Mouse (Mus musculus) intestine, embryonic 15.5 days (tissue): ENCODE results near the gene Nop16. TPM values are rescaled to one million over a fixed set of nuclear protein-coding genes. Genes with fewer than 3 reads are reported as not detected.
"Not testable (repeated sequence)": the region's sequence is repeated elsewhere in the genome, so short reads cannot be mapped to it uniquely, and the experiment has no call there.

Experiments used
- ATAC-seq: fragments of 200-750 bp; cut with Nextera tagmentation; 2 replicates; pipeline ENCODE4 v1.8.0; 2017; ENCODE audit warnings: moderate TSS enrichment, moderate library complexity
- H3K27ac ChIP-seq: fragments of 300-500 bp; sonication (generic); 2 replicates; pipeline ENCODE4 v1.5.1; 2015; ENCODE audit warnings: mild to moderate bottlenecking, inconsistent platforms
- H3K27me3 ChIP-seq: fragments of 300-500 bp; sonication (generic); replicated peaks from 2 replicates; pipeline ENCODE4 v1.6.1; 2015; ENCODE audit warnings: inconsistent platforms
- H3K36me3 ChIP-seq: fragments of 300-500 bp; sonication (generic); 2 replicates; pipeline ENCODE4 v1.6.1; 2015; ENCODE audit warnings: inconsistent platforms
- H3K4me1 ChIP-seq: fragments of 300-500 bp; sonication (generic); replicated peaks from 2 replicates; pipeline ENCODE4 v1.6.1; 2015; ENCODE audit warnings: inconsistent platforms
- H3K4me2 ChIP-seq: fragments of 300-500 bp; sonication (generic); replicated peaks from 2 replicates; pipeline ENCODE4 v1.6.1; 2015; ENCODE audit warnings: mild to moderate bottlenecking, inconsistent platforms
- H3K4me3 ChIP-seq: fragments of 300-500 bp; sonication (generic); replicated peaks from 2 replicates; pipeline ENCODE4 v1.5.1; 2015; ENCODE audit warnings: inconsistent platforms
- H3K9ac ChIP-seq: fragments of 300-500 bp; sonication (generic); 2 replicates; pipeline ENCODE4 v1.6.1; 2015; ENCODE audit warnings: inconsistent platforms
- H3K9me3 ChIP-seq: fragments of 300-500 bp; sonication (generic); 2 replicates; pipeline ENCODE4 v1.6.1; 2016; ENCODE audit warnings: inconsistent platforms
- WGBS: fragments of 180-500 bp; shearing (Covaris S2); methylation state at CpG from one replicate; pipeline ENCODE4 v1.1.7; 2015; 5-methylcytosine and 5-hydroxymethylcytosine counted together
- polyA plus RNA-seq: library from polyadenylated mRNA; unstranded; fragments of >200 nt; fragmentation: Nextera tagmentation; extraction: Ambion mirVana; gene quantifications from 2 replicates; pipeline ENCODE4 v1.2.1, GENCODE M21; 2015

The Nop16 gene
- 86.1 and 93.9 TPM in 2 replicates for polyA plus RNA-seq

- under 1% methylated on average over 51 of the region's 51 CpGs for WGBS
- no peaks in the 10 kb centered on the region for H3K27me3 ChIP-seq
- peak within 1 kb of the TSS; percentile 92 for H3K9ac ChIP-seq
- peak within 1 kb of the TSS; percentile 91 for H3K4me3 ChIP-seq
- ATAC-seq = peak; percentile 98
- H3K27ac ChIP-seq = peak within 1 kb of the TSS; percentile 87
- peak within 1 kb of the TSS; percentile 78 for H3K4me2 ChIP-seq
- no peaks in the 10 kb centered on the region for H3K9me3 ChIP-seq
- H3K36me3 ChIP-seq = 0 out of 2 replicates have a peak, but pooled peaks cover 8% of the 10 kb centered on the region
- H3K4me1 ChIP-seq = peaks cover 8% of the 10 kb centered on the region
Observed at GRCm38 (mm10) chr13:54589996-54590951, at the start of gene Nop16, which contains the start of gene Higd2a. TSS of gene Nop16 (minus strand) at chr13:54590090. TSS of gene Higd2a (plus strand) at chr13:54590207.

- no peaks in the 10 kb centered on the region for H3K27me3 ChIP-seq
- H3K4me3 ChIP-seq = no peak overlapping the region
- H3K36me3 ChIP-seq = peaks cover under 1% of the 10 kb centered on the region; the same call in 1 of the 2 replicates
- H3K4me1 ChIP-seq = no peaks in the 10 kb centered on the region
- no peak overlapping the region for H3K27ac ChIP-seq
- 93% methylated on average over 3 of the region's 3 CpGs for WGBS
- H3K9ac ChIP-seq = no peak overlapping the region
- H3K9me3 ChIP-seq = no peaks in the 10 kb centered on the region
- no peak overlapping the region for H3K4me2 ChIP-seq
- no peak for ATAC-seq
Observed at GRCm38 (mm10) chr13:54635011-54635410, 45.1 kb upstream of the Nop16 start.

- ATAC-seq = no peak
- H3K4me3 ChIP-seq = no peak overlapping the region
- no peaks in the 10 kb centered on the region for H3K4me1 ChIP-seq
- no peaks in the 10 kb centered on the region for H3K27me3 ChIP-seq
- 57% methylated on average over 3 of the region's 3 CpGs for WGBS
- no peak overlapping the region for H3K4me2 ChIP-seq
- no peaks in the 10 kb centered on the region for H3K36me3 ChIP-seq
- no peak overlapping the region for H3K9ac ChIP-seq
- H3K9me3 ChIP-seq = no peaks in the 10 kb centered on the region
- H3K27ac ChIP-seq = no peak overlapping the region
Observed at GRCm38 (mm10) chr13:54632731-54633277, 42.9 kb upstream of the Nop16 start.

- H3K9ac ChIP-seq = no peak overlapping the region
- no peak overlapping the region for H3K27ac ChIP-seq
- H3K36me3 ChIP-seq = no peaks in the 10 kb centered on the region
- no peaks in the 10 kb centered on the region for H3K27me3 ChIP-seq
- no peak for ATAC-seq
- 86% methylated on average over 4 of the region's 4 CpGs for WGBS
- H3K4me3 ChIP-seq = no peak overlapping the region
- no peaks in the 10 kb centered on the region for H3K4me1 ChIP-seq
- no peaks in the 10 kb centered on the region for H3K9me3 ChIP-seq
- no peak overlapping the region for H3K4me2 ChIP-seq
Observed at GRCm38 (mm10) chr13:54629128-54629527, 39.2 kb upstream of the Nop16 start.

GRCm38 (mm10) chr13:54621960-54622521 is 32.2 kb upstream of the Nop16 start:
- WGBS = under 1% methylated on average over 27 of the region's 27 CpGs
- ATAC-seq = peak; percentile 76
- Histone ChIP-seq H3K27ac (peak overlapping the region; percentile 85), H3K4me1 (peaks cover 10% of the 10 kb centered on the region), H3K27me3 (no peaks in the 10 kb centered on the region), H3K9ac (peak overlapping the region; percentile 96), H3K9me3 (no peaks in the 10 kb centered on the region), H3K4me2 (peak overlapping the region; percentile 79), H3K36me3 (no peaks in the 10 kb centered on the region), H3K4me3 (peak overlapping the region; percentile 92)

GRCm38 (mm10) chr13:54621155-54621932 is 31.5 kb upstream of the Nop16 start, which contains the start of gene Faf2:
TSS of gene Faf2 (plus strand) at chr13:54621784.
- Histone ChIP-seq H3K4me1 (peaks cover 10% of the 10 kb centered on the region), H3K4me3 (peak within 1 kb of the TSS; percentile 92), H3K9ac (peak within 1 kb of the TSS; percentile 96), H3K9me3 (no peaks in the 10 kb centered on the region), H3K27ac (peak within 1 kb of the TSS; percentile 85), H3K27me3 (no peaks in the 10 kb centered on the region), H3K36me3 (no peaks in the 10 kb centered on the region), H3K4me2 (peak within 1 kb of the TSS; percentile 79)
- WGBS = 10% methylated on average over 44 of the region's 44 CpGs
- peak; percentile 99 for ATAC-seq

- no peaks in the 10 kb centered on the region for H3K36me3 ChIP-seq
- no peak overlapping the region for H3K9ac ChIP-seq
- H3K27ac ChIP-seq = no peak overlapping the region
- 69% methylated on average over 6 of the region's 6 CpGs for WGBS
- H3K4me3 ChIP-seq = no peak overlapping the region
- H3K4me1 ChIP-seq = no peaks in the 10 kb centered on the region
- no peaks in the 10 kb centered on the region for H3K27me3 ChIP-seq
- H3K9me3 ChIP-seq = no peaks in the 10 kb centered on the region
- no peak overlapping the region for H3K4me2 ChIP-seq
- no peak for ATAC-seq
Observed at GRCm38 (mm10) chr13:54616998-54617397, 27.1 kb upstream of the Nop16 start.

- Histone ChIP-seq H3K36me3 (no peaks in the 10 kb centered on the region), H3K4me2 (no peak overlapping the region), H3K27me3 (no peaks in the 10 kb centered on the region), H3K27ac (no peak overlapping the region), H3K4me1 (0 out of 2 replicates have a peak, but pooled peaks cover 3% of the 10 kb centered on the region), H3K9ac (no peak overlapping the region), H3K4me3 (no peak overlapping the region), H3K9me3 (no peaks in the 10 kb centered on the region)
- WGBS = 76% methylated on average over 8 of the region's 8 CpGs
- no peak for ATAC-seq
Observed at GRCm38 (mm10) chr13:54616307-54616706, 26.4 kb upstream of the Nop16 start.

GRCm38 (mm10) chr13:54613141-54613540 is 23.3 kb upstream of the Nop16 start:
- not testable (repeated sequence) for H3K36me3 ChIP-seq, H3K27ac ChIP-seq, H3K9ac ChIP-seq, H3K4me2 ChIP-seq, H3K27me3 ChIP-seq, ATAC-seq, H3K9me3 ChIP-seq, H3K4me3 ChIP-seq, H3K4me1 ChIP-seq
- WGBS = 77% methylated on average over 8 of the region's 8 CpGs

- Histone ChIP-seq H3K36me3 (no peaks in the 10 kb centered on the region), H3K4me2 (peak within 1 kb of the TSS; percentile 95), H3K4me1 (peaks cover 6% of the 10 kb centered on the region; the same call in 1 of the 2 replicates), H3K4me3 (peak within 1 kb of the TSS; percentile 77), H3K27ac (peak within 1 kb of the TSS; percentile 71), H3K9me3 (no peaks in the 10 kb centered on the region), H3K9ac (peak within 1 kb of the TSS; percentile 79), H3K27me3 (no peaks in the 10 kb centered on the region)
- ATAC-seq = peak; percentile 85
- WGBS = under 1% methylated on average over 66 of the region's 66 CpGs
Observed at GRCm38 (mm10) chr13:54610972-54611754, 21.3 kb upstream of the Nop16 start, which contains the start of gene Cltb. TSS of gene Cltb (minus strand) at chr13:54611344.

GRCm38 (mm10) chr13:54610613-54610971 is 20.7 kb upstream of the Nop16 start:
- Histone ChIP-seq H3K27ac (peak overlapping the region; percentile 71), H3K9me3 (no peaks in the 10 kb centered on the region), H3K36me3 (no peaks in the 10 kb centered on the region), H3K4me1 (peaks cover 6% of the 10 kb centered on the region; the same call in 1 of the 2 replicates), H3K9ac (peak overlapping the region; percentile 79), H3K4me3 (peak overlapping the region; percentile 77), H3K27me3 (no peaks in the 10 kb centered on the region), H3K4me2 (peak overlapping the region; percentile 95)
- ATAC-seq = peak; percentile 50
- 8% methylated on average over 13 of the region's 13 CpGs for WGBS
